Mouse (Mus musculus): Measurements from ENCODE around the gene Gm21704. TPM values are rescaled to one million over a fixed set of nuclear protein-coding genes. Genes with fewer than 3 reads are reported as not detected.
"Not testable (repeated sequence)": the region's sequence is repeated elsewhere in the genome, so short reads cannot be mapped to it uniquely, and the experiment has no call there.

The Gm21704 gene
- polyA plus RNA-seq (2014; fragmentation: Nextera tagmentation; extraction: Ambion mirVana): not detected in 2 replicates

DNA sequence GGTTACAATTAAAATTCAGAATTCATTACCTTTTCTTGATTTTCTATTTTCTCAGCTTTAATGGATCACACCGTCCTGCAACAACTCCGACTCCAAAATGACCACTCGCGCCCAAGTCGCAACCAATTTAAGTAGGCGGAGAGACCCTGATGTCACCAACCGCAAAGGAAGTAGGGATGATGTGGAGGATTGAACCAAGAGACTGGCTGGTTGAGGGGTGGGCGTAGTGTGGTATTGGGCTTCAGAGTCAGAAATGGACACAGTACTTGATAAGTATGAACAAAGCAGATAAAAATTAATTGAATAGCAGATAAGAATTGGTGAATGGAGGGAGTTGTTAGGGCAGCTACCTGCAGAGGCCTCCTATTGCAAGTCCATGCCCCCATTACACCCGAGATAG, at the start of gene Gm21704, which contains the start of gene Gm21708:
Gene Gm21704 (minus strand): TSS at position 101 of the 400 bp plus-strand sequence.
Gene Gm21708 (minus strand): TSS at position 101 of the 400 bp plus-strand sequence.
- not testable (repeated sequence) for H3K4me2 ChIP-seq; ATAC-seq (replicated peaks; ENCODE audit: insufficient number of reproducible peaks, low FRiP score, low TSS enrichment); H3K27me3 ChIP-seq (ENCODE audit: control insufficient read depth, insufficient read depth, low read length); H3K9ac ChIP-seq (ENCODE audit: low read depth, low read length); H3K9me3 ChIP-seq (replicated peaks; ENCODE audit: control insufficient read depth, low read length); H3K27ac ChIP-seq (ENCODE audit: low read depth, low read length); H3K4me3 ChIP-seq (ENCODE audit: low read depth, low read length); H3K36me3 ChIP-seq (ENCODE audit: control insufficient read depth, insufficient read depth, low read length); H3K4me1 ChIP-seq (ENCODE audit: control insufficient read depth, insufficient read depth, low read length)
- no CpG with 5 or more reads among the region's 9 CpGs for WGBS (ENCODE audit: insufficient replicate concordance)

DNA sequence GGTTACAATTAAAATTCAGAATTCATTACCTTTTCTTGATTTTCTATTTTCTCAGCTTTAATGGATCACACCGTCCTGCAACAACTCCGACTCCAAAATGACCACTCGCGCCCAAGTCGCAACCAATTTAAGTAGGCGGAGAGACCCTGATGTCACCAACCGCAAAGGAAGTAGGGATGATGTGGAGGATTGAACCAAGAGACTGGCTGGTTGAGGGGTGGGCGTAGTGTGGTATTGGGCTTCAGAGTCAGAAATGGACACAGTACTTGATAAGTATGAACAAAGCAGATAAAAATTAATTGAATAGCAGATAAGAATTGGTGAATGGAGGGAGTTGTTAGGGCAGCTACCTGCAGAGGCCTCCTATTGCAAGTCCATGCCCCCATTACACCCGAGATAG, 64.7 kb downstream of the Gm21704 start, which contains the start of gene Gm21693:
Gene Gm21693 (minus strand): TSS at position 101 of the 400 bp plus-strand sequence.
- H3K36me3 ChIP-seq (ENCODE audit: control insufficient read depth, insufficient read depth, low read length); H3K4me3 ChIP-seq (ENCODE audit: low read depth, low read length); H3K4me2 ChIP-seq; H3K9ac ChIP-seq (ENCODE audit: low read depth, low read length); H3K27ac ChIP-seq (ENCODE audit: low read depth, low read length); H3K4me1 ChIP-seq (ENCODE audit: control insufficient read depth, insufficient read depth, low read length); H3K9me3 ChIP-seq (replicated peaks; ENCODE audit: control insufficient read depth, low read length); ATAC-seq (replicated peaks; ENCODE audit: insufficient number of reproducible peaks, low FRiP score, low TSS enrichment); H3K27me3 ChIP-seq (ENCODE audit: control insufficient read depth, insufficient read depth, low read length): not testable (repeated sequence)
- no CpG with 5 or more reads among the region's 9 CpGs for WGBS (ENCODE audit: insufficient replicate concordance)

DNA sequence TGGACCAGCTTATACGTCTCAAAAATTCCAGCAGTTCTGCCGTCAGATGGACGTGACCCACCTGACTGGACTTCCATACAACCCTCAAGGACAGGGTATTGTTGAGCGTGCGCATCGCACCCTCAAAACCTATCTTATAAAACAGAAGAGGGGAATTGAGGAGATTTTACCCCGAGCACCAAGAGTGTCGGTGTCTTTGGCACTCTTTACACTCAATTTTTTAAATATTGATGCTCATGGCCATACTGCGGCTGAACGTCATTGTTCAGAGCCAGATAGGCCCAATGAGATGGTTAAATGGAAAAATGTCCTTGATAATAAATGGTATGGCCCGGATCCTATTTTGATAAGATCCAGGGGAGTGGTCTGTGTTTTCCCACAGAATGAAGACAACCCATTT, 69.3 kb downstream of the Gm21704 start:
- not testable (repeated sequence) for H3K9me3 ChIP-seq (replicated peaks; ENCODE audit: control insufficient read depth, low read length); H3K36me3 ChIP-seq (ENCODE audit: control insufficient read depth, insufficient read depth, low read length); H3K4me2 ChIP-seq; H3K9ac ChIP-seq (ENCODE audit: low read depth, low read length); ATAC-seq (replicated peaks; ENCODE audit: insufficient number of reproducible peaks, low FRiP score, low TSS enrichment); H3K27me3 ChIP-seq (ENCODE audit: control insufficient read depth, insufficient read depth, low read length); H3K4me1 ChIP-seq (ENCODE audit: control insufficient read depth, insufficient read depth, low read length); H3K27ac ChIP-seq (ENCODE audit: low read depth, low read length); H3K4me3 ChIP-seq (ENCODE audit: low read depth, low read length)
- WGBS (ENCODE audit: insufficient replicate concordance): no CpG with 5 or more reads among the region's 11 CpGs

Other genes starting within 250 kb of the Gm21704 start
- not detected in 2 replicates for gene Gm21677, start 103.7 kb downstream of the Gm21704 start, polyA plus RNA-seq (2014; fragmentation: Nextera tagmentation; extraction: Ambion mirVana)
- gene Gm21693, start 64.8 kb downstream of the Gm21704 start, polyA plus RNA-seq (2014; fragmentation: Nextera tagmentation; extraction: Ambion mirVana): not detected in 2 replicates
- gene Gm21708, start within 50 bp of the Gm21704 start, polyA plus RNA-seq (2014; fragmentation: Nextera tagmentation; extraction: Ambion mirVana): not detected in 2 replicates

All from heart, embryonic 11.5 days (tissue).